Mouse (Mus musculus) macrophage (primary cell): ENCODE measurements around the gene Rad51. TPM values are rescaled to one million over a fixed set of nuclear protein-coding genes. Genes with fewer than 3 reads are reported as not detected.

ENCODE experiments used
- H3K27ac ChIP-seq: fragments of 350-480 bp; formaldehyde crosslinking; 2 replicates; pipeline ENCODE4 v1.9.0; 2021
- H3K36me3 ChIP-seq: fragments of 350-480 bp; formaldehyde crosslinking; 2 replicates; pipeline ENCODE4 v1.9.0; 2021; ENCODE audit errors: inconsistent target
- H3K4me3 ChIP-seq: fragments of 350-480 bp; formaldehyde crosslinking; 2 replicates; pipeline ENCODE4 v1.9.0; 2021; ENCODE audit errors: inconsistent target
- H3K79me2 ChIP-seq: fragments of 350-480 bp; formaldehyde crosslinking; 2 replicates; pipeline ENCODE4 v1.9.0; 2021; ENCODE audit errors: inconsistent target
- WGBS: methylation state at CpG from one replicate; pipeline ENCODE4 v1.1.7; 2026; ENCODE audit warnings: inconsistent platforms; ENCODE audit not compliant: missing documents; 5-methylcytosine and 5-hydroxymethylcytosine counted together
- polyA plus RNA-seq: library from polyadenylated mRNA; stranded (reverse); fragments of 250-400 nt; gene quantifications from 3 replicates; pipeline ENCODE4 v1.2.4, GENCODE M21; 2018; ENCODE audit warnings: inconsistent platforms

Rad51 gene
- polyA plus RNA-seq, 1 experiment from 2014 or later, result 3.7 TPM

GRCm38 (mm10) chr2:119154683-119155082 is 42.1 kb downstream of the Rad51 start:
- Histone ChIP-seq H3K4me3 (no peak overlapping the region), H3K79me2 (peaks cover 21% of the 10 kb centered on the region), H3K27ac (no peak overlapping the region), H3K36me3 (peaks cover 46% of the 10 kb centered on the region; the same call in 1 of the 2 replicates)
- 96% methylated on average over 2 of the region's 2 CpGs for WGBS

DNA sequence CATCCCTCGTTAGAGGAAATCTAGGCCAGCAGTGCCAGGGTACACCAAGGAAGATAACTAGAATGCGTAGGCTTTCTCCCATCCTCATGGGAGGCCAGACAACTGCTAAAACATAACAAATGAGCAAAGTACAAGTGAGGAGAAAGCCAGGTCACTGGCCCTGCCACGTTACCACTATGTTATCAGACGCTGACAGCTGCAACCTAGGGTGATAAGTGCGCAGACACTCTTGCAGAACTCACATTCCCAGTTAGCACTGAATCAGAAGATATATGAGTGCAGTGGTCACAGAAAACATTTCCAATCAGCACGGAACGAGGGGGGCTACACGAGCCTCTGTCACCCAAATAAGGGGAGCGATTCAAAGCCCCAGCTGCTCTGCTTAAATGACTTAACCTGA is 42.8 kb downstream of the Rad51 start:
- peaks cover 38% of the 10 kb centered on the region; the same call in 1 of the 2 replicates for H3K36me3 ChIP-seq
- H3K4me3 ChIP-seq, result peak overlapping the region; percentile 87
- H3K27ac ChIP-seq, result no peak overlapping the region
- peaks cover 21% of the 10 kb centered on the region for H3K79me2 ChIP-seq
- WGBS, result 91% methylated on average over 9 of the region's 9 CpGs

- H3K27ac ChIP-seq, result peak overlapping the region; percentile 13; the same call in 1 of the 2 replicates
- 2% methylated on average over 34 of the region's 34 CpGs for WGBS
These were observed 43.6 kb downstream of the Rad51 start for GRCm38 (mm10) chr2:119156081-119156680.

GRCm38 (mm10) chr2:119156681-119157572 is 44.3 kb downstream of the Rad51 start, which contains the start of gene Rmdn3:
Gene Rmdn3, minus strand, starts transcription at chr2:119157034.
- H3K79me2 ChIP-seq, result peaks cover 21% of the 10 kb centered on the region
- 2% methylated on average over 54 of the region's 57 CpGs for WGBS
- H3K27ac ChIP-seq, result peak within 1 kb of the TSS; percentile 13; the same call in 1 of the 2 replicates
- peaks cover 23% of the 10 kb centered on the region; the same call in 1 of the 2 replicates for H3K36me3 ChIP-seq
- H3K4me3 ChIP-seq, result peak within 1 kb of the TSS; percentile 87

More at GRCm38 (mm10) chr2:119156081-119156680, 43.6 kb downstream of the Rad51 start:
- Histone ChIP-seq H3K79me2 (peaks cover 21% of the 10 kb centered on the region), H3K4me3 (peak overlapping the region; percentile 87), H3K36me3 (peaks cover 31% of the 10 kb centered on the region; the same call in 1 of the 2 replicates)

DNA sequence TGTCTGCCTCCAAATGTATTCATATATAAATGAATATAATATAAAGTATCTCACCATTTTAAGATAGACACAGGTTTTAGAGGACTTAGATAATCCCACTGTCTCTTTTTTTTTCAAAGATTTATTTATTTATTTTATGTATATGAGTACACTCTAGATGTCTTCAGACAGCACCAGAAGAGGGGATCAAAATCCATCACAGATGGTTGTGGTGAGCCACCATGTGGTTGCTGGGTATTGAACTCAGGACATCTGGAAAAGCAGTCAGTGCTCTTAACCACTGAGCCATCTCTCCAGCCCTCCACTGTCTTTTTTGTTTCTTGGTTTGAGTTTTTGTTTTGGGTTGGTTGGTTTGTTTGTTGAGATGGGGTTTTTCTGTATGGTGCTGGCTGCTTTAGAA is 45.2 kb downstream of the Rad51 start:
- Histone ChIP-seq H3K4me3 (no peak overlapping the region), H3K79me2 (peaks cover 21% of the 10 kb centered on the region), H3K36me3 (peaks cover 14% of the 10 kb centered on the region; the same call in 1 of the 2 replicates), H3K27ac (no peak overlapping the region)

- no peak overlapping the region for H3K4me3 ChIP-seq
- H3K36me3 ChIP-seq, result no peaks in the 10 kb centered on the region
- 100% methylated on average over 2 of the region's 2 CpGs for WGBS
- H3K27ac ChIP-seq, result no peak overlapping the region
- peaks cover 2% of the 10 kb centered on the region; the same call in 1 of the 2 replicates for H3K79me2 ChIP-seq
These were observed 48.7 kb downstream of the Rad51 start for GRCm38 (mm10) chr2:119161247-119161646.

DNA sequence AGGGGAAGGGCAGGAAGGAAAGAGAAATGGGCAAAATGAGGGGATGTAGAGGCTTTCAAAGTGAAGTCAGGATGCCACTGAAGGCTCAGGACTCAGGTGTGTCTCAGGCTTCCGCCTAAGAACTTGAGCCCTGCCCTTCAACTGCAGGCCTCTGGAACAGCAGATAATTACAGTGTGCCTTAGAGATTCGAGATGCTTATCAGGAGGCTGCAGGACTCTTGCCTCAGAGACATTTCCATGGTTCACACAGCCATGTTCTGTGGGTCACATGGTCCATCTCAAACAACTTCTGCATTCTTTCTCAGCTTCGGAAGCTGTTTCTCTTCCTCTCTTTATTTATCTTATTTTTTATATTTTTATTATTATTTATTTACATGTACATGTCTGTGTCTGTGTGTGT is 50.5 kb downstream of the Rad51 start:
- Histone ChIP-seq H3K36me3 (no peaks in the 10 kb centered on the region), H3K4me3 (no peak overlapping the region), H3K27ac (no peak overlapping the region), H3K79me2 (no peaks in the 10 kb centered on the region)
- WGBS, result 15% methylated on average over 2 of the region's 3 CpGs

GRCm38 (mm10) chr2:119163999-119164398 is 51.4 kb downstream of the Rad51 start:
- no peak overlapping the region for H3K27ac ChIP-seq
- no peak overlapping the region for H3K4me3 ChIP-seq
- 95% methylated on average over 4 of the region's 4 CpGs for WGBS
- H3K79me2 ChIP-seq, result no peaks in the 10 kb centered on the region
- no peaks in the 10 kb centered on the region for H3K36me3 ChIP-seq

- no peaks in the 10 kb centered on the region for H3K36me3 ChIP-seq
- H3K79me2 ChIP-seq, result no peaks in the 10 kb centered on the region
- no peak overlapping the region for H3K27ac ChIP-seq
- H3K4me3 ChIP-seq, result no peak overlapping the region
These were observed 52.8 kb downstream of the Rad51 start for GRCm38 (mm10) chr2:119165401-119165800.

DNA sequence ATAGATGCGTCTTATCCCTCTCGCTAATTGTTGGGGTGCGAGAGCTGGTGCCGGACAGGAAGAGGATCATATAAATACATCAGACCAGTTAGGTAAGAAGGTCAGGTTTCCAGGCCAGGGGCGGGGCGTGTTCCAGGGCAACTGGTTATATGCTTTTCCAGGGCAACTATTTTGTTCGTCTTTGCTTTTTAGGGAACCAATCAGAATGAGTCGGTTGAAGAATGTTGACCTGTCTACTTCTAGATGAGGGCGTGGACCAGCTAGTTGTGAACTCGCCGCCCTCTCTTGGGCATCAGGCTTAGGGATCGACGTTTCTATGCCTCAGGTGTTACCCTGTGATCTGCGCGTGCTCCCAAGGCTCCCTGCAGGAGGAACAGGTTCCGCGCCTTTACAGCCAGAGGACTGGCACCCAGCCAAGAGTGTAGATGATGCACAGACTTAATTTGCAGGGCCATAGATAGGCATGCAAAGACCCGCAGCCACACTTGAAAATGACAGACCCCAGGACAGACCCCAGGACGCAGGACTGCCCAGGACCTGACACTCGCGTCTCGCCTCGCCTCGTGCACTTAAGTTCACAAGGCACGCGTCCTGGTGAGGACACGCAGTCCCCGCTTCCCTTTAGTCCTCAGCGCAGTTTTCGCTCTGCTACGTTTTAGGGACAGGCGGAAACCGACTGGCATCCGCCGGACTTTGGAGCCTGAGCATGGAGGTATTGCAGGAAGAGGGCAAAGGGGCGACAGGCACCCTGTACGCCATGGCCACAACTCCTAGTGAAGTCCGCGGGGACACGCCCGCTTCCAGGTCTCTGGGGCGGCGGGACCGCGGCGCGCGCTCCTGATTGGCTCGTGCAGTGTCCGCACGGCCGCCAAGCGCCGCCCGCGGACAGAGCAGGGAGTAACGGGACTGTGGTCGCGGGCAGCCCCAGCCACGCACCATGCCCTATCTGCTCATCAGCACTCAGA is 54.6 kb downstream of the Rad51 start, which contains the start of gene Gchfr:
Gchfr (plus strand) TSS at position 873 of the 965 bp plus-strand sequence.
- H3K79me2 ChIP-seq, result no peaks in the 10 kb centered on the region
- H3K27ac ChIP-seq, result no peak within 1 kb of the TSS
- 2% methylated on average over 58 of the region's 60 CpGs for WGBS
- H3K4me3 ChIP-seq, result peak within 1 kb of the TSS; percentile 32
- H3K36me3 ChIP-seq, result no peaks in the 10 kb centered on the region

- H3K79me2 ChIP-seq, result no peaks in the 10 kb centered on the region
- 19% methylated on average over 25 of the region's 26 CpGs for WGBS
- H3K36me3 ChIP-seq, result no peaks in the 10 kb centered on the region
- no peak overlapping the region for H3K27ac ChIP-seq
- H3K4me3 ChIP-seq, result no peak overlapping the region; the same call in 1 of the 2 replicates
These were observed 55.3 kb downstream of the Rad51 start for GRCm38 (mm10) chr2:119167866-119168256.

- WGBS, result 85% methylated on average over 2 of the region's 2 CpGs
- Histone ChIP-seq H3K36me3 (no peaks in the 10 kb centered on the region), H3K4me3 (no peak overlapping the region)
These were observed 57.7 kb downstream of the Rad51 start for GRCm38 (mm10) chr2:119170282-119170681.

GRCm38 (mm10) chr2:119171574-119171973 is 59.0 kb downstream of the Rad51 start:
- Histone ChIP-seq H3K79me2 (no peaks in the 10 kb centered on the region), H3K4me3 (no peak overlapping the region), H3K27ac (no peak overlapping the region), H3K36me3 (no peaks in the 10 kb centered on the region)
- WGBS, result 87% methylated on average over 8 of the region's 8 CpGs

More at GRCm38 (mm10) chr2:119170282-119170681, 57.7 kb downstream of the Rad51 start:
- Histone ChIP-seq H3K27ac (no peak overlapping the region), H3K79me2 (no peaks in the 10 kb centered on the region)

DNA sequence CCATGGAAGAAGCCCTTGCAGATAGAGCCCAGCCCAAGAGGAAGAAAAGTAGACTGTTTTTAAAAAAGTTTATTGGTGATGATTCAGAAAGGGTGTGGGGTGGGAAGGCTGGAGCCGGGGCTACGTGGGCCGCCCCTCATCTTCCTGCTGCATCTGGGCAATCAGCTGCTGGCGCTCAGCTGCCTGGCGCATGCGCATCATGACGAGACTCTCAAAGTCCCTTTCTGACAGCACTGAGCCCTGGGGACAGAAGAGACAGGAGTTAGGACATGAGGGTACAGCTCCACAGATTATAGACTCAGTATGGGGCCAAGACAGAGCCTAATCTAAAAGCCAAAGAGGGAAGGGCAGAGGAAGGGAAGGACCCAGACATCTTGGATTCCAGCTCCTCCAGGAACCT is 59.9 kb downstream of the Rad51 start:
- H3K27ac ChIP-seq, result no peak overlapping the region
- no peaks in the 10 kb centered on the region for H3K36me3 ChIP-seq
- H3K79me2 ChIP-seq, result no peaks in the 10 kb centered on the region
- 94% methylated on average over 7 of the region's 7 CpGs for whole genome bisulfite sequencing
- H3K4me3 ChIP-seq, result no peak overlapping the region
